In the genomic region with DNA sequence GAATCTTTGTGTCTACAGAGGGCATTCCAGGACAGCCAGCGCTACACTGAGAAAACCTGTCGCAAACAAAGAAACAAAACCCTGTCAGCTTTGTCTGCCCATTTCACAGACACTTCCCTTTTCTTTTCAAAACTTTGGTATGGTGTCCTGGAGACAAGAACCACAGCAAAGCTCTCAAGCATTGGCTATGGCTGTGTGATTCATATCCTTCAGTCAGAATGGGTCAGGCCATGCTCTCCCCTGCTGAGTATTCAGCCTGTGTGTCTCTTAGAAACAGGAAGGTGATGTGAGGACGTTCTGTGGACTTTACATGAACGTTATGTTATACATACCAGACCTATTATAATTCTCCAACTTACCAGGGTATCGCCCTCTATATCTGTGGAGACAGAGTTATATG, we compare ENCODE assay signal across 30 mouse cellular contexts. TPM values are rescaled to one million over a fixed set of nuclear protein-coding genes. Genes with fewer than 3 reads are reported as not detected.
A peak's percentile ranks its signal among the peaks of the same experiment; 100 is the strongest.
DNase-seq lines count a peak whose midpoint lies in the region; ATAC-seq and TF ChIP-seq lines count a peak whose summit lies in the region.
"Had no signal": no experiment of that assay in that cellular context is flagged by ENCODE, and none has a peak within 500 bp of the region (broad histone marks: within the 10 kb centered on the region; RNA-seq: fewer than 3 reads in every experiment).

No protein-coding gene starts in this region.

- no peak for TF ChIP-seq EP300 in liver, postnatal 0 days (IDR thresholded peaks at IDR 0.05; ENCODE audit: low read depth)

- H3K4me1 ChIP-seq in liver, adult 2 months (ENCODE audit: control insufficient read depth, insufficient read depth, low read length): no peaks in the 10 kb centered on the region
- H3K4me1 ChIP-seq in liver, postnatal 0 days (ENCODE audit: insufficient read depth): 0 out of 2 replicates have a peak, but pooled peaks cover 3% of the 10 kb centered on the region
- H3K4me1 ChIP-seq: embryonic facial prominence, embryonic 10.5 days; hindbrain, embryonic 12.5 days; limb, embryonic 15.5 days; liver, embryonic 15.5 days; neural tube, embryonic 12.5 days had no signal

- TF ChIP-seq CTCF in liver, adult 2 months (IDR thresholded peaks at IDR 0.05; ENCODE audit: low read depth, low read length): no peak
- TF ChIP-seq CTCF in liver, postnatal 0 days (IDR thresholded peaks at IDR 0.05; ENCODE audit: low read depth): no peak

- H3K27me3 ChIP-seq in liver, adult 2 months (ENCODE audit: control insufficient read depth, insufficient read depth, low read length): no peaks in the 10 kb centered on the region
- no peaks in the 10 kb centered on the region for H3K27me3 ChIP-seq in liver, postnatal 0 days (ENCODE audit: insufficient read depth, low read length)
- H3K27me3 ChIP-seq: forebrain, embryonic 15.5 days; heart, embryonic 13.5 days; hindbrain, embryonic 12.5 days; limb, embryonic 15.5 days; liver, embryonic 15.5 days; neural tube, embryonic 12.5 days had no signal

- no peak overlapping the region for H3K27ac ChIP-seq in liver, adult 2 months (replicated peaks; ENCODE audit: insufficient read depth, low read depth, low read length)
- no peak overlapping the region for H3K27ac ChIP-seq in liver, postnatal 0 days (ENCODE audit: low read depth)
- H3K27ac ChIP-seq: embryonic facial prominence, embryonic 10.5 days; forebrain, embryonic 15.5 days; heart, embryonic 13.5 days; hindbrain, embryonic 12.5 days; kidney, postnatal 0 days; limb, embryonic 15.5 days; liver, embryonic 15.5 days; neural tube, embryonic 12.5 days had no signal

- TF ChIP-seq POLR2A in liver, adult 2 months (IDR thresholded peaks at IDR 0.05; ENCODE audit: extremely low read depth, insufficient read depth, low read length): no peak

- intact Hi-C loops in gastrocnemius, postnatal 14 days (cut with DNase I; ENCODE audit: low total_unique reads): no loop called here

- no peak overlapping the region for H3K4me3 ChIP-seq in liver, adult 2 months (ENCODE audit: insufficient read depth, low read depth, low read length)
- H3K4me3 ChIP-seq in liver, postnatal 0 days (ENCODE audit: low read depth, low read length): no peak overlapping the region
- H3K4me3 ChIP-seq: embryonic facial prominence, embryonic 10.5 days; forebrain, embryonic 15.5 days; heart, embryonic 13.5 days; hindbrain, embryonic 12.5 days; limb, embryonic 15.5 days; liver, embryonic 15.5 days; neural tube, embryonic 12.5 days had no signal

- H3K9ac ChIP-seq in liver, adult 2 months (ENCODE audit: low read depth, low read length): no peak overlapping the region
- no peak overlapping the region for H3K9ac ChIP-seq in liver, postnatal 0 days (replicated peaks)
- H3K9ac ChIP-seq: forebrain, embryonic 15.5 days; heart, embryonic 13.5 days; hindbrain, embryonic 12.5 days; limb, embryonic 15.5 days; liver, embryonic 15.5 days; neural tube, embryonic 12.5 days had no signal

- no peak for ATAC-seq in liver, postnatal 0 days
- peak; percentile 81 for ATAC-seq in granulocyte monocyte progenitor cell, adult 5-6 weeks (replicated peaks; ENCODE audit: poor library complexity, severe bottlenecking)
- ATAC-seq in monocyte, adult 5-6 weeks (replicated peaks; ENCODE audit: insufficient number of reproducible peaks, low FRiP score, low TSS enrichment, poor library complexity, severe bottlenecking): peak; percentile 77
- ATAC-seq: activated CD4-positive, CD25-positive, alpha-beta regulatory T cell, adult 4 months; forebrain, embryonic 15.5 days; inflammation-experienced regulatory T-cells, adult 6 months had no signal

- no peaks in the 10 kb centered on the region; the same call in 1 of the 2 replicates for H3K36me3 ChIP-seq in liver, adult 2 months (ENCODE audit: control insufficient read depth, insufficient read depth, low read length)
- peaks cover 6% of the 10 kb centered on the region; the same call in 1 of the 2 replicates for H3K36me3 ChIP-seq in liver, postnatal 0 days (replicated peaks; ENCODE audit: insufficient read depth, low read length)

- H3K79me2 ChIP-seq in liver, adult 2 months (ENCODE audit: control insufficient read depth, insufficient read depth, low read length): no peaks in the 10 kb centered on the region

- WGBS in liver, adult 2 months: 85% methylated on average over 5 of the region's 5 CpGs
- WGBS in liver, postnatal 0 days (ENCODE audit: insufficient replicate concordance): 70% methylated on average over 5 of the region's 5 CpGs

- DNase-seq in liver, adult 2 months (ENCODE audit: extremely low read depth, low read depth, low spot score): peak; percentile 11
- DNase-seq in liver, postnatal 0 days: no peak
- DNase-seq in B cell, adult 2 months: peak; percentile 27 to 36
- DNase-seq in retina, embryonic 14.5 days (ENCODE audit: low spot score): no peak
- no peak for DNase-seq in gastrocnemius, postnatal 14 days
- no peak for DNase-seq in testis, postnatal 10 days (ENCODE audit: low spot score)
- DNase-seq: adrenal gland, adult 8-10 months; cerebellum, adult 8-10 months; cerebellum, postnatal 36 days; heart, postnatal 14 days; kidney, adult 2 months; left cerebral cortex, postnatal 4 days; lung, postnatal 10 days; right cerebral cortex, adult 18-20 months; thymus, postnatal 14 days had no signal

- no peak overlapping the region for H3K4me2 ChIP-seq in liver, postnatal 0 days (ENCODE audit: low read depth, low read length)
- H3K4me2 ChIP-seq: forebrain, embryonic 15.5 days; heart, embryonic 13.5 days; hindbrain, embryonic 12.5 days; limb, embryonic 15.5 days; liver, embryonic 15.5 days; midbrain, embryonic 11.5 days; neural tube, embryonic 12.5 days had no signal

- no peaks in the 10 kb centered on the region for H3K9me3 ChIP-seq in liver, postnatal 0 days (ENCODE audit: low read length)
- H3K9me3 ChIP-seq: embryonic facial prominence, embryonic 10.5 days; forebrain, embryonic 15.5 days; G1E; heart, embryonic 13.5 days; hindbrain, embryonic 12.5 days; limb, embryonic 15.5 days; liver, embryonic 15.5 days; neural tube, embryonic 12.5 days had no signal

RNA-seq across cellular contexts. Expression of a gene that starts 38.8 kb away (rescaled TPM):
- 5.2 and 6.8 TPM in 2 replicates for total RNA-seq in liver, adult 2 months (2014; rRNA removed)
- polyA plus RNA-seq in liver, adult 2 months (2012; rRNA removed): 2.7 TPM in 2 replicates
- polyA plus RNA-seq in liver, postnatal 0 days (2015; fragmentation: Nextera tagmentation; extraction: Ambion mirVana): 1.5 and 1.8 TPM in 2 replicates
- 80.5 and 85.2 TPM in 2 replicates for total RNA-seq in granulocyte monocyte progenitor cell, adult 5-6 weeks (2014; fragmentation: Nextera tagmentation)
- total RNA-seq in granulocyte monocyte progenitor cell, adult 5-6 weeks (2017): 53.4 and 62.9 TPM in 2 replicates
- 28.7 to 62.7 TPM (median 37.0 TPM) in 3 replicates for total RNA-seq in monocyte, adult 5-6 weeks (2017)
- total RNA-seq in gastrocnemius, postnatal 14 days (2021): 10 to 100 TPM in 1 of 2 experiments, 1 to 10 TPM in 1; 9.2 to 10.3 TPM

RNA-seq across cellular contexts. Expression of a gene that starts 38.8 kb away (rescaled TPM):
- total RNA-seq in liver, adult 2 months (2014; rRNA removed): 0.46 and 0.81 TPM in 2 replicates
- polyA plus RNA-seq in liver, adult 2 months (2012; rRNA removed): 0.25 and 0.60 TPM in 2 replicates
- 2.9 and 3.1 TPM in 2 replicates for polyA plus RNA-seq in liver, postnatal 0 days (2015; fragmentation: Nextera tagmentation; extraction: Ambion mirVana)
- 21.7 and 34.6 TPM in 2 replicates for total RNA-seq in granulocyte monocyte progenitor cell, adult 5-6 weeks (2014; fragmentation: Nextera tagmentation)
- 24.8 and 33.2 TPM in 2 replicates for total RNA-seq in granulocyte monocyte progenitor cell, adult 5-6 weeks (2017)
- total RNA-seq in monocyte, adult 5-6 weeks (2017): 18.8 to 27.0 TPM (median 24.5 TPM) in 3 replicates
- 1 to 10 TPM; 1.3 to 1.7 TPM for total RNA-seq in gastrocnemius, postnatal 14 days (2021)
- polyA plus RNA-seq: G1E had no signal

RNA-seq across cellular contexts. Expression of a gene that starts 41.7 kb away (rescaled TPM):
- not detected in 2 replicates for total RNA-seq in liver, adult 2 months (2014; rRNA removed)
- polyA plus RNA-seq in liver, adult 2 months (2012; rRNA removed): not detected in 2 replicates
- 0.13 TPM in 1 of 2 replicates, not detected in the other for polyA plus RNA-seq in liver, postnatal 0 days (2015; fragmentation: Nextera tagmentation; extraction: Ambion mirVana)
- not detected in 2 replicates for total RNA-seq in granulocyte monocyte progenitor cell, adult 5-6 weeks (2014; fragmentation: Nextera tagmentation)
- 0.30 TPM in 1 of 2 replicates, not detected in the other for total RNA-seq in granulocyte monocyte progenitor cell, adult 5-6 weeks (2017)
- 0.68 to 3.5 TPM (median 2.7 TPM) in 3 replicates for total RNA-seq in monocyte, adult 5-6 weeks (2017)
- total RNA-seq in gastrocnemius, postnatal 14 days (2021): not detected
- total RNA-seq: gastrocnemius, adult 8-10 months; heart, postnatal 14 days had no signal
- polyA plus RNA-seq: activated CD4-positive, CD25-positive, alpha-beta regulatory T cell, adult 4 months; G1E; hindbrain, embryonic 12.5 days; inflammation-experienced regulatory T-cells, adult 6 months; kidney, adult 2 months; limb, embryonic 15.5 days; midbrain, embryonic 11.5 days; neural tube, embryonic 12.5 days had no signal

Comparison
In these comparisons a context has a peak if more than half of its experiments do, and no peak if none do; other contexts are left out.
1. DNase-seq: peak in liver, adult 2 months (single experiment) and B cell, adult 2 months (2 of 2); none in liver, postnatal 0 days (single experiment), retina, embryonic 14.5 days (single experiment), gastrocnemius, postnatal 14 days (single experiment) and testis, postnatal 10 days (single experiment).